Comparison of ENCODE assay signal across 14 mouse cellular contexts in the genomic region with DNA sequence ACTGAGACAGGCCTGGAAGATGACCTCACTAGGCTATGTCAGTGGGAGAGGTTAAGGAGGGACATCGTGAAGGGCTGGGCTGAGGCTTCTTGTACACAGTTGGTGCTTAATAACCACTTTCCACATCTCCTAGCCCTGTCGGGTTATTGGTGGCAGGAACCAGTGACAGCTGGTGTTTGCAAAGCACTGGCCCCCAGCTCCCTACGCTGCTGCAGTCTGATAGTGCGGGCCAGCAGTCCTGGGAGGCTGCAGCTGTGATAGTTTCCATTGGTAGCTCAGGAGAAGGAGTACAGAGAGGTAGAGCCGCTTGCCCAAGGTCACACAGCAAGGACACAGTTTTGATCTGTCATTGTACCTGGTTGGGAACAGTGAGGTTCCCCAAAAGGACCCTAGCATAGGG. TPM values are rescaled to one million over a fixed set of nuclear protein-coding genes. Genes with fewer than 3 reads are reported as not detected.
DNase-seq lines count a peak whose midpoint lies in the region; ATAC-seq and TF ChIP-seq lines count a peak whose summit lies in the region.
"Had no signal": no experiment of that assay in that cellular context is flagged by ENCODE, and none has a peak within 500 bp of the region (broad histone marks: within the 10 kb centered on the region; RNA-seq: fewer than 3 reads in every experiment).

No protein-coding gene starts in this region.

- H3K36me3 ChIP-seq in heart, embryonic 14.5 days (ENCODE audit: control insufficient read depth, insufficient read depth, low read length) = peaks cover 30% of the 10 kb centered on the region
- no peaks in the 10 kb centered on the region for H3K36me3 ChIP-seq in heart, adult 2 months (ENCODE audit: control insufficient read depth, insufficient read depth, low read length)
- H3K36me3 ChIP-seq in G1E (replicated peaks) = peaks cover 98% of the 10 kb centered on the region
- H3K36me3 ChIP-seq in intestine, embryonic 16.5 days (ENCODE audit: control insufficient read depth, insufficient read depth, low read length) = no peaks in the 10 kb centered on the region

- peaks cover 72 to 82% of the 10 kb centered on the region in 2 experiments for H3K4me1 ChIP-seq in heart, embryonic 14.5 days (ENCODE audit: control insufficient read depth in 2 of 2, insufficient read depth in 2 of 2, low read length in 2 of 2)
- H3K4me1 ChIP-seq in heart, adult 2 months (ENCODE audit: control insufficient read depth, insufficient read depth, low read length) = peaks cover 19% of the 10 kb centered on the region
- peaks cover 99% of the 10 kb centered on the region for H3K4me1 ChIP-seq in G1E (ENCODE audit: insufficient read depth, low read depth, low read length)
- H3K4me1 ChIP-seq in intestine, embryonic 16.5 days (ENCODE audit: control insufficient read depth, insufficient read depth, low read length) = peaks cover 73% of the 10 kb centered on the region

- H3K4me3 ChIP-seq in heart, embryonic 14.5 days (ENCODE audit: control insufficient read depth in 1 of 2, insufficient read depth in 1 of 2, low read depth in 1 of 2, low read length in 2 of 2) = no peak overlapping the region
- no peak overlapping the region for H3K4me3 ChIP-seq in heart, adult 2 months
- peak overlapping the region; percentile 61; the same call in 1 of the 2 replicates for H3K4me3 ChIP-seq in G1E (ENCODE audit: low read depth, low read length)
- no peak overlapping the region for H3K4me3 ChIP-seq in intestine, embryonic 16.5 days (ENCODE audit: low read length)

- no peak for ATAC-seq in heart, embryonic 14.5 days (ENCODE audit: insufficient number of reproducible peaks, insufficient read depth, low FRiP score, low read depth)
- 0 out of 2 replicates have a peak, but pooled peaks have one; percentile 11 for ATAC-seq in G1E (ENCODE audit: extremely low read depth, insufficient number of reproducible peaks, low FRiP score, poor library complexity, severe bottlenecking)
- no peak for ATAC-seq in intestine, embryonic 16.5 days
- peak; percentile 43 for ATAC-seq in megakaryocyte-erythroid progenitor cell, adult 5-6 weeks (replicated peaks; ENCODE audit: low FRiP score, low TSS enrichment, poor library complexity, severe bottlenecking)

- TF ChIP-seq POLR2A in heart, adult 2 months (IDR thresholded peaks at IDR 0.05; ENCODE audit: insufficient read depth, low read depth, low read length) = no peak

- no peaks in the 10 kb centered on the region for H3K9me3 ChIP-seq in heart, embryonic 14.5 days (ENCODE audit: control insufficient read depth, low read length)
- H3K9me3 ChIP-seq in G1E (replicated peaks) = no peaks in the 10 kb centered on the region
- H3K9me3 ChIP-seq in intestine, embryonic 16.5 days (ENCODE audit: control insufficient read depth, low read length) = no peaks in the 10 kb centered on the region

- peak overlapping the region; percentile 56 for H3K9ac ChIP-seq in heart, embryonic 14.5 days (ENCODE audit: low read length)
- no peak overlapping the region for H3K9ac ChIP-seq in heart, adult 2 months (ENCODE audit: low read depth, low read length)
- H3K9ac ChIP-seq in intestine, embryonic 16.5 days (ENCODE audit: low read depth, low read length) = 0 out of 2 replicates have a peak overlapping the region, but pooled peaks have one; percentile 41
- H3K9ac ChIP-seq: lung, embryonic 14.5 days had no signal

- TF ChIP-seq CTCF in heart, adult 2 months (IDR thresholded peaks at IDR 0.05) = no peak
- no peak for TF ChIP-seq CTCF in G1E (IDR thresholded peaks at IDR 0.05; ENCODE audit: low read depth, low read length)

- peak overlapping the region; percentile 25 to 92; a peak in 3 of 4 replicates for H3K27ac ChIP-seq in heart, embryonic 14.5 days (replicated peaks in 1 of 2; ENCODE audit: control insufficient read depth in 1 of 2, insufficient read depth in 1 of 2, low read depth in 2 of 2, low read length in 2 of 2)
- H3K27ac ChIP-seq in heart, adult 2 months = no peak overlapping the region
- H3K27ac ChIP-seq in intestine, embryonic 16.5 days (ENCODE audit: low read length) = peak overlapping the region; percentile 50; the same call in 1 of the 2 replicates

- peaks cover 3% of the 10 kb centered on the region; the same call in 1 of the 2 replicates for H3K79me2 ChIP-seq in heart, adult 2 months (replicated peaks; ENCODE audit: control insufficient read depth, insufficient read depth, low read length)

- TF ChIP-seq EP300 in heart, adult 2 months (IDR thresholded peaks at IDR 0.05; ENCODE audit: insufficient read depth, low read depth, low read length) = no peak

- intact Hi-C loops in heart, adult 2 months (cut with DNase I) = loop anchor here (2.0 kb wide), 1 partner anchor 13 kb away; no protein-coding TSS in a partner anchor

- no peak overlapping the region for H3K4me2 ChIP-seq in heart, embryonic 14.5 days (ENCODE audit: low read length)
- no peak overlapping the region for H3K4me2 ChIP-seq in intestine, embryonic 16.5 days (ENCODE audit: low read depth, low read length)
- H3K4me2 ChIP-seq: lung, embryonic 14.5 days had no signal

- no peaks in the 10 kb centered on the region for H3K27me3 ChIP-seq in heart, embryonic 14.5 days (ENCODE audit: control insufficient read depth, insufficient read depth, low read length)
- no peaks in the 10 kb centered on the region for H3K27me3 ChIP-seq in heart, adult 2 months (ENCODE audit: control insufficient read depth, insufficient read depth, low read length)
- H3K27me3 ChIP-seq in G1E (ENCODE audit: insufficient read depth, low read length) = peaks cover 5% of the 10 kb centered on the region; the same call in 1 of the 2 replicates
- no peaks in the 10 kb centered on the region for H3K27me3 ChIP-seq in intestine, embryonic 16.5 days (replicated peaks; ENCODE audit: control insufficient read depth, insufficient read depth, low read length)

- WGBS in heart, embryonic 14.5 days = 41% methylated on average over 5 of the region's 5 CpGs
- 54% methylated on average over 5 of the region's 5 CpGs for WGBS in heart, adult 2 months
- 71% methylated on average over 5 of the region's 5 CpGs for WGBS in intestine, embryonic 16.5 days

- DNase-seq in heart, adult 2 months = no peak
- DNase-seq in G1E (ENCODE audit: low spot score) = no peak
- no peak for DNase-seq in gastrocnemius, adult 18-20 months (ENCODE audit: low spot score)
- DNase-seq in adipocyte (ENCODE audit: low spot score) = no peak
- no peak for DNase-seq in adrenal gland, adult 18-20 months (ENCODE audit: low spot score in 2 of 2)
- DNase-seq: cerebellum, adult 2 months; kidney, adult 8-10 months; lung, embryonic 14.5 days; thymus, postnatal 4 days had no signal

RNA-seq across cellular contexts. Expression of a gene that starts 19.9 kb away (rescaled TPM):
- polyA plus RNA-seq in heart, embryonic 14.5 days (2014; fragmentation: Nextera tagmentation; extraction: Ambion mirVana) = 4.4 and 6.1 TPM in 2 replicates
- total RNA-seq in heart, adult 2 months (2021) = 10 to 100 TPM; 21.2 to 24.6 TPM
- polyA plus RNA-seq in heart, adult 2 months (2012; rRNA removed) = 20.0 and 20.9 TPM in 2 replicates
- 254 and 292 TPM in 2 replicates for total RNA-seq in G1E (2014; fragmentation: Nextera tagmentation)
- 53.1 and 54.4 TPM in 2 replicates for total RNA-seq in G1E (2017)
- 1,150 and 1,251 TPM in 2 replicates for polyA plus RNA-seq in G1E (2012)
- 2.6 and 2.7 TPM in 2 replicates for polyA plus RNA-seq in intestine, embryonic 16.5 days (2015; fragmentation: Nextera tagmentation; extraction: Ambion mirVana)
- 188 and 219 TPM in 2 replicates for total RNA-seq in megakaryocyte-erythroid progenitor cell, adult 5-6 weeks (2014; fragmentation: Nextera tagmentation)
- 43.8 and 102 TPM in 2 replicates for total RNA-seq in megakaryocyte-erythroid progenitor cell, adult 5-6 weeks (2017)
- 1 to 10 TPM; 6.6 to 7.5 TPM for total RNA-seq in gastrocnemius, adult 18-20 months (2021)
- 10 to 100 TPM; 11.8 to 14.2 TPM for total RNA-seq in adrenal gland, adult 18-20 months (2021)

RNA-seq across cellular contexts. Expression of a gene that starts 58.7 kb away (rescaled TPM):
- not detected in 2 replicates for polyA plus RNA-seq in heart, embryonic 14.5 days (2014; fragmentation: Nextera tagmentation; extraction: Ambion mirVana)
- not detected for total RNA-seq in heart, adult 2 months (2021)
- not detected in 2 replicates for polyA plus RNA-seq in heart, adult 2 months (2012; rRNA removed)
- total RNA-seq in G1E (2014; fragmentation: Nextera tagmentation) = not detected in 2 replicates
- total RNA-seq in G1E (2017) = not detected in 2 replicates
- not detected in 2 replicates for polyA plus RNA-seq in G1E (2012)
- polyA plus RNA-seq in intestine, embryonic 16.5 days (2015; fragmentation: Nextera tagmentation; extraction: Ambion mirVana) = not detected in 2 replicates
- total RNA-seq in megakaryocyte-erythroid progenitor cell, adult 5-6 weeks (2014; fragmentation: Nextera tagmentation) = not detected in 2 replicates
- not detected in 2 replicates for total RNA-seq in megakaryocyte-erythroid progenitor cell, adult 5-6 weeks (2017)
- not detected for total RNA-seq in gastrocnemius, adult 18-20 months (2021)
- total RNA-seq in adrenal gland, adult 18-20 months (2021) = not detected
- total RNA-seq: heart, adult 8-10 months; neutrophil, adult 5-6 weeks had no signal
- polyA plus RNA-seq: lung, embryonic 14.5 days had no signal

Comparison
In these comparisons a context has a peak if more than half of its experiments do, and no peak if none do; other contexts are left out.
1. ATAC-seq: peak in G1E (single experiment) and megakaryocyte-erythroid progenitor cell, adult 5-6 weeks (single experiment); none in heart, embryonic 14.5 days (single experiment) and intestine, embryonic 16.5 days (single experiment).